In the genomic region with DNA sequence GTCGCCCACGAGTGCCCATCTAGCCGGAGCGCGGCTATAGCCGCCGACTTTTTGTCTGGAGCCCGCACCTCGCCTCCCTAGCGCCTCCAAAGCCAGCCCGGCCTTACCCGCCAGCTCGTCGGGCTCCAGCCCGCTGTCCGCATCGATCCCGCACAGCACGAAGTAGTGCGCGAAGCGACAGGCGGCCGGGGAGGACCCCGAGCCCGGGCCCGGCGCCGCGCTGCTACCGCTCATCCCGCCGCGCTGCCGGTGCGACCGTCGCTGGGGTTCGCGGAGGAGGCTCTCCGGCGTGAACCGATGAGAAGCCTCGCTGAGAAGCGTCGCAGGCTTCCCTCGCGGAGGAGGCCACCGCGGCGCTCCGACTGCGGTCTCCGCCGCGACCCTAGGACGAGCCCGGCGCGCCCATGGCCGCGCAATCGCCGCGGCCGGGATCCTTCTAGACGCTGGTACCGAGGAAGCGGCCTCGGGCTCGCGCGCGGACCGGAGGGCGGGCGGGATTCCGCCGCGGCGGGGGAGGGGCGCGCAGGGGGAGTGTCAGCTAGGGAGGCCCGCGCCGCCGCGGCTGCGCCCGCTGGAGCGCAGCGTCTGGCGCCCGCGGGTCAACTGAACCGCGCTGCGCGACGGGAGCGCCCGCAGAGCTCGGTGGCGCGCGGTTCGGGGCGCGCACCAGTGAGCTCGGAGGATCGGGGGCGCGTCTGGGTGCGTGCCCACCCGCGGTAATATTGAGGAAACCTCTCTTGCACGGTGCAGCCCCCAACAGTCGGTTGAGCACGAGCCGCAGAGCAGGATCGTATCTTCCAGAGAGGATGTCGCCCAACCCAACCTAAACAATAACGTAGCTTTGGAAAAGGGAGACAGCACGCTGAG, we compare ENCODE assay signal across 8 mouse cellular contexts. TPM values are rescaled to one million over a fixed set of nuclear protein-coding genes. Genes with fewer than 3 reads are reported as not detected.
DNase-seq lines count a peak whose midpoint lies in the region; ATAC-seq lines count a peak whose summit lies in the region.

A gene (minus strand): TSS at position 605 of the 867 bp plus-strand sequence.

- H3K9ac ChIP-seq in forebrain, embryonic 14.5 days (ENCODE audit: low read length) = peak within 1 kb of the TSS; percentile 94
- peak within 1 kb of the TSS; percentile 45 for H3K9ac ChIP-seq in liver, embryonic 15.5 days
- H3K9ac ChIP-seq in neural tube, embryonic 14.5 days (replicated peaks; ENCODE audit: low read depth, low read length) = peak within 1 kb of the TSS; percentile 97

- H3K4me1 ChIP-seq in forebrain, embryonic 14.5 days (ENCODE audit: control insufficient read depth, insufficient read depth, low read length) = peaks cover 6% of the 10 kb centered on the region; the same call in 1 of the 2 replicates
- no peaks in the 10 kb centered on the region for H3K4me1 ChIP-seq in liver, embryonic 15.5 days (replicated peaks)
- 0 out of 2 replicates have a peak, but pooled peaks cover 8% of the 10 kb centered on the region for H3K4me1 ChIP-seq in neural tube, embryonic 14.5 days (ENCODE audit: control insufficient read depth, insufficient read depth, low read length)

- intact Hi-C loops in heart, postnatal 10 days (cut with DNase I) = loop anchor here (2.0 to 5.0 kb wide), 2 partner anchors 17 to 154 kb away; a partner anchor contains a TSS

- peak within 1 kb of the TSS; percentile 97 for H3K27ac ChIP-seq in forebrain, embryonic 14.5 days (ENCODE audit: low read depth, low read length)
- H3K27ac ChIP-seq in liver, embryonic 15.5 days (replicated peaks) = peak within 1 kb of the TSS; percentile 78
- H3K27ac ChIP-seq in neural tube, embryonic 14.5 days (ENCODE audit: low read depth, low read length) = peak within 1 kb of the TSS; percentile 99

- no peaks in the 10 kb centered on the region for H3K27me3 ChIP-seq in forebrain, embryonic 14.5 days (replicated peaks; ENCODE audit: control insufficient read depth, insufficient read depth, low read length)
- peaks cover 52% of the 10 kb centered on the region for H3K27me3 ChIP-seq in liver, embryonic 15.5 days
- H3K27me3 ChIP-seq in neural tube, embryonic 14.5 days (ENCODE audit: control insufficient read depth, insufficient read depth, low read length) = no peaks in the 10 kb centered on the region

- peak within 1 kb of the TSS; percentile 52 for H3K4me2 ChIP-seq in forebrain, embryonic 14.5 days (ENCODE audit: low read length)
- H3K4me2 ChIP-seq in liver, embryonic 15.5 days = peak within 1 kb of the TSS; percentile 63
- H3K4me2 ChIP-seq in neural tube, embryonic 14.5 days (ENCODE audit: low read depth, low read length) = peak within 1 kb of the TSS; percentile 60

- peak; percentile 17 for DNase-seq in CD4-positive helper T cell, adult 2 months (ENCODE audit: low read depth, low spot score)
- peak; percentile 77 for DNase-seq in brain, embryonic 18.5 days (ENCODE audit: low read depth, low spot score)
- DNase-seq in forebrain, embryonic 14.5 days (ENCODE audit: low spot score) = peak; percentile 91
- DNase-seq in heart, postnatal 10 days = peak; percentile 88 to 89
- DNase-seq in kidney, postnatal 4 days = peak; percentile 87 to 92
- DNase-seq in testis, postnatal 10 days (ENCODE audit: low spot score) = peak; percentile 86

- ATAC-seq in forebrain, embryonic 14.5 days = peak; percentile 95
- peak; percentile 73 for ATAC-seq in liver, embryonic 15.5 days (ENCODE audit: insufficient read depth)
- peak; percentile 93 for ATAC-seq in neural tube, embryonic 14.5 days (ENCODE audit: low read depth)

- WGBS in forebrain, embryonic 14.5 days = under 1% methylated on average over 115 of the region's 124 CpGs
- under 1% methylated on average over 124 of the region's 124 CpGs for WGBS in liver, embryonic 15.5 days (ENCODE audit: insufficient replicate concordance)
- under 1% methylated on average over 113 of the region's 124 CpGs for WGBS in neural tube, embryonic 14.5 days

- no peaks in the 10 kb centered on the region for H3K36me3 ChIP-seq in forebrain, embryonic 14.5 days (ENCODE audit: control insufficient read depth, insufficient read depth, low read length)
- H3K36me3 ChIP-seq in liver, embryonic 15.5 days (replicated peaks) = no peaks in the 10 kb centered on the region
- H3K36me3 ChIP-seq in neural tube, embryonic 14.5 days (ENCODE audit: control insufficient read depth, insufficient read depth, low read length) = no peaks in the 10 kb centered on the region

- peak within 1 kb of the TSS; percentile 86 for H3K4me3 ChIP-seq in forebrain, embryonic 14.5 days (ENCODE audit: low read depth, low read length)
- peak within 1 kb of the TSS; percentile 62 for H3K4me3 ChIP-seq in liver, embryonic 15.5 days (replicated peaks)
- H3K4me3 ChIP-seq in neural tube, embryonic 14.5 days (ENCODE audit: low read depth, low read length) = peak within 1 kb of the TSS; percentile 93

- no peaks in the 10 kb centered on the region for H3K9me3 ChIP-seq in forebrain, embryonic 14.5 days (replicated peaks; ENCODE audit: control insufficient read depth, low read length)
- no peaks in the 10 kb centered on the region for H3K9me3 ChIP-seq in liver, embryonic 15.5 days (replicated peaks)
- H3K9me3 ChIP-seq in neural tube, embryonic 14.5 days (ENCODE audit: control insufficient read depth, low read length) = no peaks in the 10 kb centered on the region

RNA-seq across cellular contexts. Expression of the gene that starts here (rescaled TPM):
- 10.9 and 16.9 TPM in 2 replicates for polyA plus RNA-seq in forebrain, embryonic 14.5 days (2014; fragmentation: Nextera tagmentation; extraction: Ambion mirVana)
- total RNA-seq in heart, postnatal 10 days (2021) = 10 to 100 TPM; 27.7 to 32.6 TPM
- 3.8 and 4.2 TPM in 2 replicates for polyA plus RNA-seq in liver, embryonic 15.5 days (2015; fragmentation: Nextera tagmentation; extraction: Ambion mirVana)
- polyA plus RNA-seq in neural tube, embryonic 14.5 days (2014; fragmentation: Nextera tagmentation; extraction: Ambion mirVana) = 23.3 and 32.3 TPM in 2 replicates

Comparison
In these comparisons a context has a peak if more than half of its experiments do, and no peak if none do; other contexts are left out.
1. Peak in every context shown above with its lines: DNase-seq, ATAC-seq, H3K4me3 ChIP-seq and H3K27ac ChIP-seq.
2. DNase-seq: peak in every context shown above with its lines; median percentile 91 in forebrain, embryonic 14.5 days; 90 in kidney, postnatal 4 days; 88 in heart, postnatal 10 days; 86 in testis, postnatal 10 days; 77 in brain, embryonic 18.5 days; 17 in CD4-positive helper T cell, adult 2 months.
3. H3K9ac ChIP-seq: peak in every context shown above with its lines; median percentile 97 in neural tube, embryonic 14.5 days; 94 in forebrain, embryonic 14.5 days; 45 in liver, embryonic 15.5 days.